Mouse (Mus musculus) myocyte (in vitro differentiated cells): ENCODE data around the gene Tex19.1. TPM values are rescaled to one million over a fixed set of nuclear protein-coding genes. Genes with fewer than 3 reads are reported as not detected.

Experiments used
- H3K27me3 ChIP-seq: one replicate; pipeline ENCODE4 v1.6.1; 2011; ENCODE audit not compliant: control insufficient read depth, insufficient read depth, insufficient read length
- H3K36me3 ChIP-seq: one replicate; pipeline ENCODE4 v1.6.1; 2011; ENCODE audit not compliant: control insufficient read depth, insufficient read depth
- H3K4me2 ChIP-seq: one replicate; pipeline ENCODE4 v1.6.1; 2011; ENCODE audit warnings: low read depth, control low read depth
- H3K4me3 ChIP-seq: one replicate; pipeline ENCODE4 v1.5.1; 2011; ENCODE audit warnings: mild to moderate bottlenecking, control low read depth, moderate library complexity
- H3K79me2 ChIP-seq: one replicate; pipeline ENCODE4 v1.6.1; 2011; ENCODE audit not compliant: control insufficient read depth, insufficient read depth
- H3ac ChIP-seq: one replicate; pipeline ENCODE4 v1.6.1; 2011; ENCODE audit not compliant: control insufficient read depth, insufficient read length
- CEBPB ChIP-seq: IDR thresholded peaks from 2 replicates; pipeline ENCODE4 v1.6.1; 2011; ENCODE audit warnings: mild to moderate bottlenecking, moderate library complexity; ENCODE audit not compliant: poor library complexity, insufficient read depth, severe bottlenecking
- E2F4 ChIP-seq: IDR thresholded peaks from one replicate; pipeline ENCODE4 v1.6.1; 2011; ENCODE audit warnings: mild to moderate bottlenecking, control low read depth, moderate library complexity; ENCODE audit not compliant: insufficient read depth
- MAX ChIP-seq: IDR thresholded peaks from one replicate; pipeline ENCODE4 v1.6.1; 2011; ENCODE audit warnings: low read depth, mild to moderate bottlenecking, control low read depth
- MYOD1 ChIP-seq, 3 experiments: IDR thresholded peaks; one replicate each; pipeline ENCODE4 v1.6.1; 2011; ENCODE audit warnings: control low read depth in 2 of 3, low read depth in 2 of 3, mild to moderate bottlenecking in 2 of 3, moderate library complexity in 1 of 3; ENCODE audit not compliant: insufficient read length in 2 of 3, control insufficient read depth in 1 of 3
- MYOG ChIP-seq, 3 experiments: IDR thresholded peaks; one replicate each; pipeline ENCODE4 v1.6.1; 2011; ENCODE audit warnings: control low read depth in 2 of 3, low read depth in 2 of 3, mild to moderate bottlenecking in 2 of 3; ENCODE audit not compliant: insufficient read length in 2 of 3, control insufficient read depth in 1 of 3, insufficient read depth in 1 of 3
- POLR2A ChIP-seq: IDR thresholded peaks from one replicate; pipeline ENCODE4 v1.6.1; 2011; ENCODE audit warnings: low read depth, mild to moderate bottlenecking, control low read depth, moderate library complexity; ENCODE audit not compliant: insufficient read length
- POLR2AphosphoS2 ChIP-seq: IDR thresholded peaks from one replicate; pipeline ENCODE4 v1.6.1; 2011; ENCODE audit warnings: low read depth, control low read depth; ENCODE audit not compliant: insufficient read length
- REST ChIP-seq: IDR thresholded peaks from one replicate; pipeline ENCODE4 v1.6.1; 2011; ENCODE audit warnings: mild to moderate bottlenecking, control low read depth, moderate library complexity; ENCODE audit not compliant: insufficient read depth, insufficient read length
- SRF ChIP-seq: IDR thresholded peaks from one replicate; pipeline ENCODE4 v1.6.1; 2011; ENCODE audit warnings: low read depth; ENCODE audit not compliant: control insufficient read depth, insufficient read length
- TCF12 ChIP-seq: IDR thresholded peaks from one replicate; pipeline ENCODE4 v1.6.1; 2011; ENCODE audit warnings: mild to moderate bottlenecking, control low read depth; ENCODE audit not compliant: poor library complexity, insufficient read depth, severe bottlenecking
- TCF3 ChIP-seq: IDR thresholded peaks from one replicate; pipeline ENCODE4 v1.6.1; 2011; ENCODE audit warnings: low read depth, control low read depth; ENCODE audit not compliant: insufficient read length
- USF1 ChIP-seq: IDR thresholded peaks from one replicate; pipeline ENCODE4 v1.6.1; 2011; ENCODE audit warnings: low read depth, mild to moderate bottlenecking, control low read depth, moderate library complexity
- polyA plus RNA-seq: library from polyadenylated mRNA; unstranded; fragments of >200 nt; fragmentation: generic; extraction: Trizol; gene quantifications from one replicate; pipeline ENCODE4 v1.2.1, GENCODE M21; 2012; ENCODE audit warnings: missing spikeins

Gene Tex19.1
- polyA plus RNA-seq, 1 experiment = not detected

DNA sequence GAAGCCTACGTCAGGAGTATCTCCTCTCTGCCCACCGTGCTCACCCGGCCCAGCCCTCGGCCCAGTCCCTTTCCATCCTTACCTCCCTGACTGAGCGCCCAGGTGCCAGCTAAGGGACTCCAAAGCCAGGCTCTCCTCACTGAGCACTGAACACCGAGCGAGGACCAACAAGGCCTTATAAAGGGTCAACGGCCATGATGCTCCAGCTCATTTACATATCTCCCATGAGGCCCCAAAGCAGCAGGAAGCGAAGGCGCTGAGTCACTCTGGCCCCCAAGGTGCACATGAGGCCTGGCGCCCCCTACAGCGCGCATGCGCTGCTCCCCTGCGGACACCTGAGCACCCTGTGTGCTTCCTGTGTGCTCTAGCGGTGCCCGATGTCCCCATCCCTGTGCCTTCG, 27.8 kb upstream of the Tex19.1 start:
- TF ChIP-seq TCF12 (no peak), SRF (no peak), POLR2A (no peak), MAX (no peak), POLR2AphosphoS2 (no peak), E2F4 (no peak), MYOG (IDR thresholded peaks at IDR 0.05; ENCODE audit: control insufficient read depth in 1 of 3, insufficient read depth in 1 of 3, insufficient read length in 2 of 3, low read depth in 2 of 3) (no peak), CEBPB (no peak), REST (no peak), USF1 (no peak)
- Histone ChIP-seq H3K4me2 (no peak overlapping the region), H3K27me3 (no peaks in the 10 kb centered on the region), H3K79me2 (no peaks in the 10 kb centered on the region), H3K4me3 (no peak overlapping the region), H3ac (no peak overlapping the region), H3K36me3 (no peaks in the 10 kb centered on the region)

- no peaks in the 10 kb centered on the region for H3K79me2 ChIP-seq
- no peak within 1 kb of the TSS for H3ac ChIP-seq
- no peak within 1 kb of the TSS for H3K4me3 ChIP-seq
- no peak for TF ChIP-seq MAX
- no peak for TF ChIP-seq POLR2A
- no peak for TF ChIP-seq REST
- no peak for TF ChIP-seq TCF12
- no peak for TF ChIP-seq TCF3
- TF ChIP-seq E2F4 = no peak
- TF ChIP-seq MYOD1 (IDR thresholded peaks at IDR 0.05; ENCODE audit: control insufficient read depth in 1 of 3, insufficient read length in 2 of 3, low read depth in 2 of 3) = no peak
- TF ChIP-seq CEBPB = no peak
- no peak for TF ChIP-seq MYOG (IDR thresholded peaks at IDR 0.05; ENCODE audit: control insufficient read depth in 1 of 3, insufficient read depth in 1 of 3, insufficient read length in 2 of 3, low read depth in 2 of 3)
- TF ChIP-seq USF1 = no peak
- no peak for TF ChIP-seq POLR2AphosphoS2
- no peak for TF ChIP-seq SRF
- no peaks in the 10 kb centered on the region for H3K36me3 ChIP-seq
- H3K27me3 ChIP-seq = no peaks in the 10 kb centered on the region
- no peak within 1 kb of the TSS for H3K4me2 ChIP-seq
These were observed 27.4 kb upstream of the Tex19.1 start, which contains the start of gene Tex19.2 for GRCm38 (mm10) chr11:121118577-121118976. TSS of gene Tex19.2 (minus strand) at chr11:121118677.

- no peak for TF ChIP-seq REST
- no peak for TF ChIP-seq TCF12
- no peak for TF ChIP-seq CEBPB
- no peak for TF ChIP-seq USF1
- no peaks in the 10 kb centered on the region for H3K79me2 ChIP-seq
- no peaks in the 10 kb centered on the region for H3K27me3 ChIP-seq
- H3K4me2 ChIP-seq = no peak overlapping the region
- H3ac ChIP-seq = no peak overlapping the region
- H3K36me3 ChIP-seq = no peaks in the 10 kb centered on the region
- H3K4me3 ChIP-seq = no peak overlapping the region
These were observed 24.8 kb upstream of the Tex19.1 start for GRCm38 (mm10) chr11:121121151-121121550.

GRCm38 (mm10) chr11:121122024-121122670, 23.8 kb upstream of the Tex19.1 start:
- H3ac ChIP-seq = no peak overlapping the region
- no peaks in the 10 kb centered on the region for H3K27me3 ChIP-seq
- TF ChIP-seq POLR2AphosphoS2 (no peak), MAX (no peak), MYOG (IDR thresholded peaks at IDR 0.05; ENCODE audit: control insufficient read depth in 1 of 3, insufficient read depth in 1 of 3, insufficient read length in 2 of 3, low read depth in 2 of 3) (no peak), TCF12 (no peak), POLR2A (no peak), MYOD1 (IDR thresholded peaks at IDR 0.05; ENCODE audit: control insufficient read depth in 1 of 3, insufficient read length in 2 of 3, low read depth in 2 of 3) (no peak), CEBPB (no peak), SRF (no peak), E2F4 (no peak), REST (no peak), USF1 (no peak), TCF3 (no peak)
- no peaks in the 10 kb centered on the region for H3K36me3 ChIP-seq
- H3K79me2 ChIP-seq = no peaks in the 10 kb centered on the region
- no peak overlapping the region for H3K4me3 ChIP-seq
- no peak overlapping the region for H3K4me2 ChIP-seq

DNA sequence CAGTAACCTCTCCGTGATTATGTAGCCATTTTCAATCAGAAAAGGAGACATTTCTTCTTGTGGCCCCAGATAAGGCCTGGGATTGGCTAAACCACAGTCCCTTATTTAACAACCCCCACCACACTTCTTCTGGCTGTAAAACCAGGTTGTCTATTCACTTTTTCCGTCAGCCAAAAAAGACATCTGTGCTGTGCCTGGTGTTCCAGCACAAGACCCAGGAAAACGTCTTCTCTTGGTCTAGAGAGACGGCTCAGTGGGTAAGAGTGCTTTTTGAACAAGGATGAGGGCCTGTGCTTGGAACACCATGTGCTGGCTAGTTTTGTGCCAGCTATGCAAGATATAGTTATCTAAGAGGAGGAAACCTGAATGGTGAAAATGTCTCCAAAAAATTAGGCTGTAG, 22.5 kb upstream of the Tex19.1 start:
- Histone ChIP-seq H3K79me2 (no peaks in the 10 kb centered on the region), H3K4me2 (no peak overlapping the region), H3K27me3 (no peaks in the 10 kb centered on the region), H3ac (no peak overlapping the region), H3K4me3 (no peak overlapping the region), H3K36me3 (no peaks in the 10 kb centered on the region)
- no peak for TF ChIP-seq E2F4
- TF ChIP-seq REST = no peak
- TF ChIP-seq MAX = no peak
- TF ChIP-seq TCF3 = no peak
